Mouse (Mus musculus) intestine, embryonic 16.5 days (tissue): ENCODE measurements at regions not wholly inside any gene's neighbourhood (a gene's known extent, or its start where the extent isn't known, plus 50 kb on each side); places are given as distances from the start of the nearest gene placed in this dataset.
A peak's percentile ranks its signal among the peaks of the same experiment; 100 is the strongest.

ENCODE experiments used
- ATAC-seq: fragments of 200-750 bp; cut with Nextera tagmentation; 2 replicates; pipeline ENCODE4 v1.8.0; 2017; ENCODE audit warnings: moderate TSS enrichment, moderate library complexity
- H3K27ac ChIP-seq: fragments of 300-500 bp; sonication (generic); 2 replicates; pipeline ENCODE4 v1.5.1; 2014; ENCODE audit warnings: mild to moderate bottlenecking, low read length
- H3K27me3 ChIP-seq: fragments of 300-500 bp; sonication (generic); replicated peaks from 2 replicates; pipeline ENCODE4 v1.6.1; 2014; ENCODE audit warnings: low read length, control low read depth, mixed read lengths; ENCODE audit not compliant: control insufficient read depth, insufficient read depth
- H3K36me3 ChIP-seq: fragments of 300-500 bp; sonication (generic); 2 replicates; pipeline ENCODE4 v1.6.1; 2014; ENCODE audit warnings: low read length, control low read depth; ENCODE audit not compliant: control insufficient read depth, insufficient read depth
- H3K4me1 ChIP-seq: fragments of 300-500 bp; sonication (generic); 2 replicates; pipeline ENCODE4 v1.6.1; 2014; ENCODE audit warnings: low read length, control low read depth, mixed read lengths; ENCODE audit not compliant: control insufficient read depth, insufficient read depth
- H3K4me2 ChIP-seq: fragments of 300-500 bp; sonication (generic); 2 replicates; pipeline ENCODE4 v1.6.1; 2014; ENCODE audit warnings: low read depth, low read length, control low read depth
- H3K4me3 ChIP-seq: fragments of 300-500 bp; sonication (generic); 2 replicates; pipeline ENCODE4 v1.5.1; 2014; ENCODE audit warnings: mild to moderate bottlenecking, low read length
- H3K9ac ChIP-seq: fragments of 300-500 bp; sonication (generic); 2 replicates; pipeline ENCODE4 v1.6.1; 2014; ENCODE audit warnings: low read depth, low read length
- H3K9me3 ChIP-seq: fragments of 300-500 bp; sonication (generic); 2 replicates; pipeline ENCODE4 v1.6.1; 2016; ENCODE audit warnings: low read length, control low read depth; ENCODE audit not compliant: control insufficient read depth
- WGBS: fragments of 180-500 bp; shearing (Covaris S2); extraction: QIAGEN DNeasy Blood & Tissue Kit; methylation state at CpG from one replicate; pipeline ENCODE4 v1.1.7; 2014; 5-methylcytosine and 5-hydroxymethylcytosine counted together

GRCm38 (mm10) chr9:47280146-47280545 is 249.8 kb upstream of the Cadm1 start:
- 45% methylated on average over 7 of the region's 7 CpGs for WGBS
- Histone ChIP-seq H3K4me2 (no peak overlapping the region), H3K27ac (peak overlapping the region; percentile 35; the same call in 1 of the 2 replicates), H3K36me3 (no peaks in the 10 kb centered on the region), H3K9ac (no peak overlapping the region), H3K27me3 (no peaks in the 10 kb centered on the region), H3K4me3 (no peak overlapping the region), H3K9me3 (no peaks in the 10 kb centered on the region), H3K4me1 (0 out of 2 replicates have a peak, but pooled peaks cover 3% of the 10 kb centered on the region)
- ATAC-seq, result 0 out of 2 replicates have a peak, but pooled peaks have one; percentile 50

GRCm38 (mm10) chr9:47280598-47280997 is 249.4 kb upstream of the Cadm1 start:
- no peaks in the 10 kb centered on the region for H3K36me3 ChIP-seq
- no peaks in the 10 kb centered on the region for H3K27me3 ChIP-seq
- no peak overlapping the region for H3K4me3 ChIP-seq
- H3K27ac ChIP-seq, result peak overlapping the region; percentile 35; the same call in 1 of the 2 replicates
- H3K9me3 ChIP-seq, result no peaks in the 10 kb centered on the region
- no peak overlapping the region for H3K9ac ChIP-seq
- H3K4me1 ChIP-seq, result 0 out of 2 replicates have a peak, but pooled peaks cover 3% of the 10 kb centered on the region
- ATAC-seq, result no peak
- 60% methylated on average over 8 of the region's 8 CpGs for WGBS
- no peak overlapping the region for H3K4me2 ChIP-seq

- Histone ChIP-seq H3K4me3 (no peak overlapping the region), H3K4me1 (0 out of 2 replicates have a peak, but pooled peaks cover 3% of the 10 kb centered on the region), H3K9ac (no peak overlapping the region), H3K27me3 (no peaks in the 10 kb centered on the region), H3K36me3 (no peaks in the 10 kb centered on the region), H3K4me2 (no peak overlapping the region), H3K9me3 (no peaks in the 10 kb centered on the region), H3K27ac (no peak overlapping the region)
- ATAC-seq, result no peak
- 70% methylated on average over 4 of the region's 4 CpGs for WGBS
These were observed 246.1 kb upstream of the Cadm1 start for GRCm38 (mm10) chr9:47283746-47284455.

- Histone ChIP-seq H3K27me3 (no peaks in the 10 kb centered on the region), H3K9me3 (no peaks in the 10 kb centered on the region), H3K36me3 (no peaks in the 10 kb centered on the region), H3K4me2 (no peak overlapping the region), H3K27ac (no peak overlapping the region), H3K4me3 (no peak overlapping the region), H3K4me1 (no peaks in the 10 kb centered on the region), H3K9ac (no peak overlapping the region)
- ATAC-seq, result no peak
- 60% methylated on average over 9 of the region's 9 CpGs for WGBS
These were observed 242.8 kb upstream of the Cadm1 start for GRCm38 (mm10) chr9:47286930-47287722.

- Histone ChIP-seq H3K9ac (no peak overlapping the region), H3K4me1 (no peaks in the 10 kb centered on the region), H3K27me3 (no peaks in the 10 kb centered on the region), H3K9me3 (no peaks in the 10 kb centered on the region), H3K27ac (no peak overlapping the region), H3K4me3 (no peak overlapping the region), H3K36me3 (no peaks in the 10 kb centered on the region), H3K4me2 (no peak overlapping the region)
- WGBS, result 61% methylated on average over 7 of the region's 7 CpGs
- ATAC-seq, result no peak
These were observed 241.3 kb upstream of the Cadm1 start for GRCm38 (mm10) chr9:47288587-47289199.

GRCm38 (mm10) chr9:47300633-47301032 is 229.3 kb upstream of the Cadm1 start:
- Histone ChIP-seq H3K27me3 (peaks cover 12% of the 10 kb centered on the region), H3K9ac (no peak overlapping the region), H3K9me3 (no peaks in the 10 kb centered on the region), H3K4me3 (no peak overlapping the region), H3K36me3 (no peaks in the 10 kb centered on the region), H3K4me2 (no peak overlapping the region), H3K4me1 (no peaks in the 10 kb centered on the region), H3K27ac (no peak overlapping the region)
- 50% methylated on average over 1 of the region's 1 CpGs for WGBS
- ATAC-seq, result no peak

- no peaks in the 10 kb centered on the region for H3K4me1 ChIP-seq
- 85% methylated on average over 7 of the region's 7 CpGs for WGBS
These were observed 222.7 kb upstream of the Cadm1 start for GRCm38 (mm10) chr9:47307125-47307751.

GRCm38 (mm10) chr9:47307752-47308500 is 222.0 kb upstream of the Cadm1 start:
- H3K4me3 ChIP-seq, result no peak overlapping the region
- no peaks in the 10 kb centered on the region for H3K4me1 ChIP-seq
- H3K9ac ChIP-seq, result no peak overlapping the region
- WGBS, result 43% methylated on average over 17 of the region's 17 CpGs
- ATAC-seq, result peak; percentile 65
- no peak overlapping the region for H3K4me2 ChIP-seq
- H3K27me3 ChIP-seq, result peaks cover 4% of the 10 kb centered on the region
- H3K36me3 ChIP-seq, result no peaks in the 10 kb centered on the region
- H3K9me3 ChIP-seq, result no peaks in the 10 kb centered on the region
- no peak overlapping the region for H3K27ac ChIP-seq

More at GRCm38 (mm10) chr9:47307125-47307751, 222.7 kb upstream of the Cadm1 start:
- Histone ChIP-seq H3K36me3 (no peaks in the 10 kb centered on the region), H3K4me2 (no peak overlapping the region), H3K4me3 (no peak overlapping the region), H3K27ac (no peak overlapping the region), H3K27me3 (peaks cover 4% of the 10 kb centered on the region), H3K9me3 (no peaks in the 10 kb centered on the region), H3K9ac (no peak overlapping the region)
- no peak for ATAC-seq
